Mouse (Mus musculus) C2C12 (cell line): ENCODE data around the gene Npb. TPM values are rescaled to one million over a fixed set of nuclear protein-coding genes. Genes with fewer than 3 reads are reported as not detected.

Experiments
- H3K27me3 ChIP-seq: one replicate; pipeline ENCODE4 v1.6.1; 2011; ENCODE audit not compliant: control insufficient read depth, insufficient read depth, insufficient read length
- H3K36me3 ChIP-seq: one replicate; pipeline ENCODE4 v1.6.1; 2011; ENCODE audit not compliant: control insufficient read depth, insufficient read depth
- H3K4me3 ChIP-seq: one replicate; pipeline ENCODE4 v1.5.1; 2011; ENCODE audit warnings: mild to moderate bottlenecking, control low read depth; ENCODE audit not compliant: poor library complexity, insufficient read depth, severe bottlenecking
- H3K79me2 ChIP-seq: one replicate; pipeline ENCODE4 v1.6.1; 2011; ENCODE audit not compliant: control insufficient read depth, insufficient read depth
- H3K79me3 ChIP-seq: one replicate; pipeline ENCODE4 v1.6.1; 2011; ENCODE audit warnings: low read depth, control low read depth
- H3ac ChIP-seq: one replicate; pipeline ENCODE3; 2011; ENCODE audit warnings: low read depth; ENCODE audit not compliant: control insufficient read depth, insufficient read length
- CEBPB ChIP-seq: IDR thresholded peaks from one replicate; pipeline ENCODE4 v1.6.1; 2011; ENCODE audit warnings: low read depth, mild to moderate bottlenecking, control low read depth, moderate library complexity
- CTCF ChIP-seq: IDR thresholded peaks from one replicate; pipeline ENCODE4 v1.5.1; 2011; ENCODE audit not compliant: control insufficient read depth, insufficient read depth, insufficient read length
- FOSL1 ChIP-seq: IDR thresholded peaks from one replicate; pipeline ENCODE4 v1.8.0; 2011; ENCODE audit warnings: mild to moderate bottlenecking, low read length; ENCODE audit not compliant: poor library complexity, insufficient read depth, severe bottlenecking
- MAX ChIP-seq: IDR thresholded peaks from one replicate; pipeline ENCODE4 v1.6.1; 2011; ENCODE audit warnings: mild to moderate bottlenecking, control low read depth
- MYOD1 ChIP-seq: IDR thresholded peaks from one replicate; pipeline ENCODE4 v1.6.1; 2011; ENCODE audit warnings: low read depth; ENCODE audit not compliant: control insufficient read depth, insufficient read length
- MYOG ChIP-seq: IDR thresholded peaks from one replicate; pipeline ENCODE4 v1.6.1; 2011; ENCODE audit not compliant: control insufficient read depth, insufficient read length; ENCODE audit errors: extremely low read depth
- USF1 ChIP-seq: IDR thresholded peaks from one replicate; pipeline ENCODE4 v1.6.1; 2011; ENCODE audit warnings: low read depth, mild to moderate bottlenecking, control low read depth, moderate library complexity
- polyA plus RNA-seq: library from polyadenylated mRNA; unstranded; fragments of >200 nt; fragmentation: generic; extraction: Trizol; gene quantifications from one replicate; pipeline ENCODE4 v1.2.1, GENCODE M21; 2012; ENCODE audit warnings: missing spikeins

Gene Npb
- polyA plus RNA-seq, 1 experiment = not detected

GRCm38 (mm10) chr11:120641869-120642268, 33.6 kb downstream of the Npb start:
- no peak overlapping the region for H3K4me3 ChIP-seq
- no peaks in the 10 kb centered on the region for H3K36me3 ChIP-seq
- no peaks in the 10 kb centered on the region for H3K27me3 ChIP-seq
- TF ChIP-seq CTCF (no peak), MYOG (no peak)
- no peaks in the 10 kb centered on the region for H3K79me3 ChIP-seq
- H3K79me2 ChIP-seq = no peaks in the 10 kb centered on the region
- H3ac ChIP-seq = no peak overlapping the region

GRCm38 (mm10) chr11:120642939-120643600, 34.8 kb downstream of the Npb start:
- peak overlapping the region; percentile 30 for H3K4me3 ChIP-seq
- H3K79me3 ChIP-seq = no peaks in the 10 kb centered on the region
- H3ac ChIP-seq = peak overlapping the region; percentile 60
- no peaks in the 10 kb centered on the region for H3K36me3 ChIP-seq
- TF ChIP-seq MAX (no peak), MYOG (no peak), FOSL1 (no peak), MYOD1 (peak; percentile 52), USF1 (no peak), CEBPB (no peak)
- H3K27me3 ChIP-seq = no peaks in the 10 kb centered on the region
- no peaks in the 10 kb centered on the region for H3K79me2 ChIP-seq

DNA sequence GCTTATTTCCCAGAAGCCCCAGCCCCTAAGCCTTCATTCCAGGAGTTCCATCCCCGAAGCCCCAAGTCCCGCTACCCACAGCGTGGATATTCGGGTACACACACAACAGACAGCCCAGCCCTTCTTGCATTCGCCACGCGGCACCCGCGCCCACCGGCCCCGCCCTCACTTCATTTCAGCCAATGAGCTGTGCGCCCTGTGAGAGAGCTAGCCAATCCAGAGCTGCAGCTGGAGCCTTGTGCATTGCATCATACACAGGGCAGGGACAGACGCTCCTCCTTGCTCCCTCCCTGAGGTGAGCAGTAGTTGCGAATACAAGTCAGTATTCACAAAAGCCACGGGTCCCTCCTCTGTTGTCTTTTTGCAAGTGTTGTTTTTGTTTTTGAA, 35.3 kb downstream of the Npb start, which contains the start of gene Pycr1:
Gene Pycr1, minus strand, starts transcription at position 169 of the 387 bp plus-strand sequence.
- no peaks in the 10 kb centered on the region for H3K79me2 ChIP-seq

DNA sequence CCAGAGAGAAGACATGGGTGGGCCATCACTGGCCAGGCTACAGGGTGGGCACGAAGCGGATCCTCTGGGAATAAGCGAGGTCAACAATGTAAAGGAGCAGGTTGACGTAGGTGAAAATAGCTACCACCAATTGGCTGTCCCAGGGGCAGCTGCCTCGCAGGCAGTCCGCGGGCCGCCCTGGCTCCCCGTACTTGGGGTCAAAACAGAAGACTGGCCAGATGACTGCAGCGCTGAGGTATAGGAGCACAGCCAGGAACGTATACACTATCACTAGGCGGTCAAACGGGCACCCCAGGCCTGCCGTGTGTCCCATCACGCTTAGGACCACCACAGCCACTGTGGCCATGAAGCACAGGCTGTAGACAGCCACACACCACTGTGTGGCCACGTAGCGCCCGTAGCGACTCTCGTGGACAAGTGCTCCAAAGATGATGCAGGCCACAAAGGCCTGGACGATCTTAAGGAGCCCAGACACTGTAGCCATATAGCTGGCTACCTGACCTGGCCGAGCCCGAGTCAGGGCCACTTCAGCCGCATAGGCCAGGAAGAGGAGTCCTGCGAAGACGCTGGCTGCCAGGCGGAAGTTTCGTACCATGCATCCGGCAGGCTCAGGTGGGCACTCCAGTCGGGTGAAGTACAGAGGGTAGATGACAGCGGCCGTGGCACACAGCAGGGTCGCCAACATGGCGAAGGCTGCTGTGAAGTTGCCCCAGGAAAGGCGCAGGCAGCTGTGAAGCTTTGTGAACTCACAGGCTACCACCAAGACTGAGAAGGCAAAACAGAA, 39.0 kb downstream of the Npb start:
- TF ChIP-seq USF1 (no peak), CEBPB (no peak)
- H3K4me3 ChIP-seq = no peak overlapping the region
- no peaks in the 10 kb centered on the region for H3K79me3 ChIP-seq
- H3K36me3 ChIP-seq = no peaks in the 10 kb centered on the region
- no peaks in the 10 kb centered on the region for H3K27me3 ChIP-seq
- H3ac ChIP-seq = no peak overlapping the region
- H3K79me2 ChIP-seq = no peaks in the 10 kb centered on the region

More for the DNA sequence above, 35.3 kb downstream of the Npb start, which contains the start of gene Pycr1:
- TF ChIP-seq FOSL1 = no peak
- no peak for TF ChIP-seq USF1
- TF ChIP-seq CEBPB = peak; percentile 97
- peak; percentile 85 for TF ChIP-seq MAX
- Histone ChIP-seq H3K4me3 (peak within 1 kb of the TSS; percentile 30), H3ac (peak within 1 kb of the TSS; percentile 60), H3K36me3 (no peaks in the 10 kb centered on the region), H3K79me3 (no peaks in the 10 kb centered on the region), H3K27me3 (no peaks in the 10 kb centered on the region)

DNA sequence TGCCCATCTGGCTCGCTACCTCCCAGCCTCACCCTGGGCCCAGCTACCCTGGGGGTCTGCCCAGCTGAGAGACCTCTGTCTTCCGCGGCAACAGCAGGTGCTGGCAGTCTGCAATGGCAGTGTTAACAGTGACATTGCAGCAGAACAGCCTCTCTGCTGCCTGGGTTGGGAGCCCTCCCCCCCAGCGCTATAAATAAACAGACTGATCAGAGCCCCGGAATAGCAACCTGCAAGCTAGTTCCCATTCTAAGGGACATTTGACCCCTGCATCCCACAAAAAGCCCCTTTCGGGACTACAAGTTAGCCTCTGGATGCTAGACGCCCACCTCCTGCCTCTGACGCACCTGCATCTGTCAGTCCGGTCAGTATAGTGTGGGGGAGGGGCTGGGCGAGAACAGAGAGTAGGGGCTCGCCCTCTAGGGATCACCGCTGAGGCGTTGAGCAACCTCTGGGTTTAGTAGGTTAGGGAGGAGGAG, 39.8 kb downstream of the Npb start, which contains the start of gene Myadml2:
Gene Myadml2, minus strand, starts transcription at position 158 of the 476 bp plus-strand sequence.
- H3K27me3 ChIP-seq = no peaks in the 10 kb centered on the region
- H3K79me3 ChIP-seq = no peaks in the 10 kb centered on the region
- H3ac ChIP-seq = no peak within 1 kb of the TSS
- no peaks in the 10 kb centered on the region for H3K36me3 ChIP-seq
- H3K79me2 ChIP-seq = no peaks in the 10 kb centered on the region
- TF ChIP-seq MYOD1 (peak; percentile 21), CTCF (no peak)
- no peak within 1 kb of the TSS for H3K4me3 ChIP-seq

DNA sequence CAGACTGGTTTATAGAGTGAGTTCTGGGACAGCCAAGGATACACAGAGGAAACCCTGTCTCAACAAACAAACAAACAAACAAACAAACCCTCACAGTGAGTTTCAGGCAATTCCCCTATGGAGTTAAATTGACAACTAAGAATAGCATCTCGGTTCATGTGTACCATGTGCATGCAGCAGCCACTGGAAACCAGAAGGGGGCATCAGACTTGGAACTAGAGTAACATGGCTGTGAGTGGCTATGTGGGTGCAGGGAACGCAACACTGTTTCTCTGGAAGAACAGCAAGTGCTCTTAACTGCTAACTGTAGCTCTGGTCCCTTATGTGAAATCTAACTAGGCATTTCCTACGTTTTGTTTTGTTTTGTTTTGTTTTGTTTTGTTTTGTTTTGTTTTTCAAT, 43.6 kb downstream of the Npb start:
- no peak for TF ChIP-seq USF1
- no peak for TF ChIP-seq CEBPB
- no peak for TF ChIP-seq CTCF
- TF ChIP-seq FOSL1 = no peak
- TF ChIP-seq MYOD1 = no peak
- TF ChIP-seq MAX = no peak
- TF ChIP-seq MYOG = no peak
- Histone ChIP-seq H3ac (no peak overlapping the region), H3K79me3 (no peaks in the 10 kb centered on the region), H3K27me3 (peaks cover 15% of the 10 kb centered on the region), H3K4me3 (no peak overlapping the region), H3K36me3 (no peaks in the 10 kb centered on the region), H3K79me2 (no peaks in the 10 kb centered on the region)
